Mouse (Mus musculus): Measurements from ENCODE around the gene Pdlim7.

Pdlim7 gene

DNA sequence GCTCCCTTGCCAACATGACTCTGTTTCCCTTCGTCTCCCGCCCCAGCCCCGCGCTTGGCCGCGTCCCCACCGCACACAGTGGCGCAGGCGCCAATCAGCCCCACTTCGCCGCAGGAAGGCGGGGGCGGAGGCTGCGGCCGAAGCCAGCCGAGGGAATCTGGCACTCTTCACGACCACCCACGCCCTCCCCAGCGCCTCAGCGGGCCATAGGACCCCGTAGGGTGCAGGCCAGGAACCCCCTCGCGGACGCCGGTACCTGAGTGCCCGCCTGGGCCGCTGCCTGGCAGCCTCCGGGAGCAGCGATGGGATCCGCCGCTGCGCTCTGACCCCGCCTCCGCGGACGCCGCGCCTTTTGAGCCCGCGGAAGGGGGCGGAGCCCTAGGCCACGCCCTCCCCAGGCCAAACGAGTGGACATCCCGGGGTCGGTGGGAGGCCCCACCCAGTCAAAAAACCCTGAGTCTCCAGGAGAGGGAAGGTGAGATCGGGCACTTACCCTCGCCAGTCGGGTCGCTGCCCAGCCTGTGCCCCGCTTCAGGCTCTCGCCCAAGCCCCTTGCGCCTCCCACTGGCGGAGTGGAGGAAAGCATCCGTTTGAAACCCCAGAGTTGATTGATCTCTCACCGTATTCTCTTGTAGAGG is at the start of gene Pdlim7:
TSS of gene Pdlim7 (minus strand) at position 566 of the 638 bp plus-strand sequence.
- DNase-seq (ENCODE audit: low read depth, low spot score), result peak; percentile 81

DNA sequence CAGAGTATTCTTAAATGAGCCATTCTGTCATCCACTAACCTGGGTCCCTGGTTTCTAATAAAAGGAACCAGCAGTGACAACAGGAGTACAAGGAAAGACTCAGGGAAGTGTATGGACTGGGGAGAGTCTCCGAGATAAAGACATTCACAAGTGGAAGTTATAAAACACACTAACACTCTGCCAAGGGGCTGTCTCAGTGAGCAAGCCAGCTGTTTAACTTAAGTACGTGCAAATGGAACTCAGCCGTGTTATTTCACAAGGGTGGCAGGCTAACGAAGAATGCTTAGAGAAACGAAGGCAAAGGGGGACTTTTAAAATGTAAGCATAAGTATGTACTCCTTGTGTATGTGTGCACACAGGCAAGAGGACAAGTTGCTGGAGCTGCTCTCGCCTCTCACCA is 44.0 kb upstream of the Pdlim7 start:
- DNase-seq (ENCODE audit: low read depth, low spot score), result peak; percentile 20

DNA sequence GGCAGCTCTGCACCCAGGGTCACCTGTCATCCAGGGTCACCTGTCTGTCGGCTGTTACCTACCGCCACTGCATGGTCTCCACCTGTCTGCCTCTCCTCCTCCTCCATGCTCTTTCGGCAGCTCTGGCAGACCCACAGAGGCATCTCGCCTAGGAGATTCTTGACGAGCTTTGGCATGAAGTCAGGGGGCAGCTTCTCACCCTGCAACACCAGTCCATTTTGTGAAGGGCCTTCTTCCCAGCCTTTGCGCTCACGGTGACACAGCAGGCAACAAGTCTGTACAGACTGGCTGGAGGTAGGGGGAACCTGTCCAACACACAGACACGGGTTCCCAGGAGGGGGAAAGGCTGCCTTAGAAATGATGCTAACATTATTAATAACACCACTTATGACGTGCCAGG is 42.4 kb upstream of the Pdlim7 start:
- no peak for DNase-seq (ENCODE audit: low read depth, low spot score)

DNA sequence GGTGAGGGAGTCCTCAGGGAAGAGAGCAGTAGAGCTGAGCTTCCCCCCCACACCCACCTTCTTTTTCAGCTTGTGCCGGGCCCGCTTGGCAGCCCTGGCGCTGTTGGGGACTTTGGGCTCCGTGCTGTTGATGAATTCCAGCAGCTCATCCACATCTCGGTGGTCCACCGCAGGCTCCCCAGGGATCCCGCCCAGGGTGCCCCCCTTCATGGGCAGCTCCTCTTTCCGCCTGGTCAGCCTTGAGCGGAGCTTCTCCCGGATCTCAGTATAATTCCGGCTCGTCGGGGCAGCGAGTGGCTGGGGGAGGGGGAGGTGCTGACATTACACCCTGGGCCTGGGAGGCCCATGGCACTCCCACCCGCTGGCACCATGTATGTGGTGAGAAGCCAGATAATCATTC is 35.6 kb upstream of the Pdlim7 start:
- no peak for DNase-seq (ENCODE audit: low read depth, low spot score)

DNA sequence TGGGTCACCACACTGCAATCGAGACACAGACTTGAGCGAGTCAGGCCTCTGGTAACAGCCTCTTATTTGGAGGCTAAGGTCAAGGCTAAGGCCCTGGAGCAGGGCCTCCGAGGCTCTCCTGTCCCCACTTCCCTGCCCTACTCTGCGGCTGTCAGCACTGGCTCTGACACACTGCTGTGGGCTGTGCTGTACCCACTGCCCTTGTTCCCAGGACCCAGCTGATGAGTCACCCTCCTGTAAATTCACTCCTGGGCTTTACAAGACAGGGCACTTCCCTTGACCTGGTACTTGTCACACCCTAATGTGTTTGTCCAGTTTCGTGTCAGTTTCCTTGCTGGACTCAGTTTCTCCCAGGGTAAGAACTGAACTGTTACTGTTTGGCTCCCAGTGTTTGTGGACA is 35.0 kb upstream of the Pdlim7 start:
- no peak for DNase-seq (ENCODE audit: low read depth, low spot score)

DNA sequence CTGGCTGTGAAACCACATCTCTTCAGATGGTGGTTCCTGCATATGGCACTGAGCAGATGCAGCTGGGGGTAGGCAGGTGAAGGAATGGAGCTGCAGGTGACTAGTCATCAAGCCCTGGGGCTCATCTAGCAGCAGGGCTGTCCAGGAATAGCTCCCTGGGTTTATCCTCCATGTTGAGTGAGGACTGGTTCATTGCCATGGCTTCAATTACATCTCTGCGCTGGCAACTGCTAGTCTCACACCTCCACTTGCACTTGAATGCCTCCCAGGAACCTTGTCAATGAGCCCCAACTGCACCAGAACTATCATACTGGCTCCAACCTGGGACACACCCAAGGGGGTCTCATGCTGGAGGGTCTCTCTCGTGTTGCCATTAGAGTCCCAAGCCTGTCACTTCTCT is 34.4 kb upstream of the Pdlim7 start:
- DNase-seq (ENCODE audit: low read depth, low spot score), result no peak

DNA sequence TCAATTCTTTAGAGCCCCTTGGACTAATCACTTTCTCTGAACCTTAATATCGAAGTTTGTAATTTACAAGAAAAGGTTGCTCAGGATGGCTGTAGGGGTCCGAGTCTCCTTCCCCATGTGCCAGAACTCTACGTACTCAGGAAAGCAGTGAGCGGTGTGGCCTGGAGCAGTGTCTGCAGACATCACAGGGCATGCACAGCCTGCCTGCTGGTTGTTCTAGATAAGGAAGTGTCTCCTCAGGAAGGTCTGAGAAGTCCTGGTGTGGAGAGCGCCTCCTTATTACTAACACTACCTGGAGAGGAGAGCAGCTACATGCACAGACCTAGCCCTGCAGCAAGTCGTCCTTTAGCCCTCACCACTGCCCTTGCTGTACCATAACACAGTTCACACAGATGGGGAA is 31.3 kb upstream of the Pdlim7 start:
- DNase-seq (ENCODE audit: low read depth, low spot score), result no peak

DNA sequence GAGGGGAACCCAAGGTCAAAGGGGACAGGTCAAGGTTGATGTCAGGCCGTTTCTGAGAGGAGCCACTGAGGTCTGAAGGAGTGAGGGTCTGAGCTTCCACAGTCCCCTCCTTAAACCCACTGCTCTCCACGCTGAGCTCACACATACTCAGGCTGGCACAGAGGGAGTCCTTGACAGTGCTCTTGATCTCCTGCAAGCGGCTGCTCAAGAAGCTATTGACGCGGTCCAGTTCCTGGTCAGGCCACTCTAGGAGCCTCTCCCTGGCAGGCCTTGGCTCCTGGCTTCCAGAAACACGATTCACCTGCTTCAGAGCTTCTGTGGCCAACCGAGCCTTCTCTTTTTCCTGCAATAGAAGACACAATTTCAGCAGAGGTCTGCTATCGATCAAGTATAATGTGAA is 30.0 kb upstream of the Pdlim7 start:
- no peak for DNase-seq (ENCODE audit: low read depth, low spot score)

DNA sequence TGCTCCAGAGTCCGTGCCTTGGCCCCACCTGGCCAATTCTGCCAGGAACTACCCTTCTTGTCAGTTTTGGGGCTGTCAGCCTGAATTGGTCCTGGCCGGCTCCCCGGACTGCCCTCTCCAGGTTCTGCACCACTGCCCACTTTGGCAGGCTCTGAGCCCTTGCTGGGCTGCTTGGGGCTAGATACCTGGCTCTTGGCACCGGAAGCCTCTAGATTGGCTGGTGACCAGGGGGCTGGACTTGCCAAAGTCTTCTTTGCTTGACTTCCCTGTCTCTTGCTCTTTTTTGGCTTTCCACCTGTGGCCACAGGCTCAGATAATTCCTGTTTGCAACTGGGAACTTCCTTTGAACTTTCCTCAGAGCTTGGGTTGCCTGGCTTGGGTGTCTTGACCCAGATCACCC is 29.4 kb upstream of the Pdlim7 start:
- DNase-seq (ENCODE audit: low read depth, low spot score), result no peak

DNA sequence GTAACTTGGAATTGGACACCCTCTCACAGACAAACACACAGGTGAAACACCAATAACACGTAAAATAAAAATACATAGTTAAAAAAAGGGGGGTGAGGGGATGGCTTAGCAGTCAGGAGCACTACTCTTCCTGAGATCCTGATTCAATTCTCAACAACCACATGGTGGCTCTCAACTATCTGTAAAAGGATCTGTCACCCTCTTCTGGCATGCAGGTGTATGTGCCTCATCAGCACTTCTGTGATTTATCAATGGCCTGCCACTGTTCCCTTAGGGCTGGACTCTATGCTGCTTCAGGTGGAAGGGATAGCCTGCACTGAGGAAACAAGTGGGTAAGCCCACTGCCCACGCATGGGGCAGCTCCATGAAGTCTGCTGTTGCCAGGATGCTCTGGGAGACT is 27.5 kb upstream of the Pdlim7 start:
- DNase-seq (ENCODE audit: low read depth, low spot score), result peak; percentile 22

DNA sequence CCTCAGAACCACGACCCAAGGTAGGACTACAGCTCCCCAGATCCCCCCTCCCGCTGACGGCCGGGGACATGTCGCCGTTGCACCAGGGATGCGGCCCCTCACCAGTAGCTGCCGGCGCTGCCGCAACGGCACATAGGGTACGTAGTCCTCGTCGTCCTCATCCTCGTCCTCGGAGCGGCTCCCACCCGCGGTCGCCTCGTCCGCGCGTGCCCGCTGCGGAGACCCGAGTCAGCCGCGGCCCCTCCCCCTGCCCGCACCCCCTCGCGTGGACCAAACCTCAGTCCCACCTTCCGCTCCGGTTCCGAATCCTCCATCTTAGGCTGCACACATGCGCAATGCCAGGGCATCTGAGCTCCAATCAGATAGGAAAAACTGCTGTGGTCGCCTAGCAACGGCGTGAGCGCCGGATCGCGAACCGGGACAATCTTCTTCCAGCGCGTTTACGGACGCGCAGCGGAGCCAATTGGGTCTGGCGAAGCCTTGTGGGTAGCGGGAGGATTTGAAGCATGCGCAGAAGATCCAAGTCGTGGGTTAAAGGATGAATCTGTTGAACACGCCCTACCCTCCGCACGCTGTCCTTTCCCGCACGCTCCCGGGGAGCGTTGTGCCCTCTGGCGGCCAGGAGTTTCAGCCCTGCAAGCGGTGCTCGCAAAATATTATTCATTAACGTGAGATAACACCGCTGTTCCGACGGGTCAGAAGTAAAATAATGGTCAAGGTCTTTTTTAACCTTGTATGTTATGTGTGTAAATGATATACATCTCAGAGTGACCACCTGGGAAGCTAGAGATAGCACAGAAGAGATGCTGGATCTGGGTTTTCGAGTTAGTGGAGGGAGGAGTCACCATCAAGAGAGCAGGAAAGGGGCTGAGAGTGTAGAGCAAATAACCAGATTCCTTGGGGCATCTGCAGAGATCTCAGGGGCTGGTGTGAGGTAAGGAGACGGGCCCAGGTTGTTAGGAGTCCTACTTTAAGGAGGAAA is 23.0 kb upstream of the Pdlim7 start, which contains the start of gene Ddx41:
TSS of gene Ddx41 (minus strand) at position 465 of the 982 bp plus-strand sequence.
- DNase-seq (ENCODE audit: low read depth, low spot score), result peak; percentile 100

DNA sequence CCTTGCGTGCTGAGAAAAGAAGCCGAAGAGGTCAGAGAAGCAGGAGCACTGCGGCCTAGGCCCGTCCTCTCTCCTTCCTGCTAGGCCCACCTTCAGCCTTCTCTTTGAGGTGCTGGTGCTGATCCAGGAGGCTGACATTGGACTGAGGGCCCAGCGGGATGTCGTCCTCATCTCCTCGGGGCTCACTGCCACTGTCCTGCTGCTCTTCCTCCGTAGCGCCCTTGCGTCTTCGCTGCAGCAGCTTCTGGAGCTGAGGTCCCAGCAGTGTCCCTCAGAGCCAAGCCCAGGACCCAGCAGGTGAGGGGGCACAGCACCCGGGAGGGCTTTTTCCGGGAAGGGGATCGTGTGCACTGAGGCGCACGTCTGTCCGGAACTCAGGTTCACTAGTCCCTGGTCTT is 22.3 kb upstream of the Pdlim7 start:
- DNase-seq (ENCODE audit: low read depth, low spot score), result no peak

DNA sequence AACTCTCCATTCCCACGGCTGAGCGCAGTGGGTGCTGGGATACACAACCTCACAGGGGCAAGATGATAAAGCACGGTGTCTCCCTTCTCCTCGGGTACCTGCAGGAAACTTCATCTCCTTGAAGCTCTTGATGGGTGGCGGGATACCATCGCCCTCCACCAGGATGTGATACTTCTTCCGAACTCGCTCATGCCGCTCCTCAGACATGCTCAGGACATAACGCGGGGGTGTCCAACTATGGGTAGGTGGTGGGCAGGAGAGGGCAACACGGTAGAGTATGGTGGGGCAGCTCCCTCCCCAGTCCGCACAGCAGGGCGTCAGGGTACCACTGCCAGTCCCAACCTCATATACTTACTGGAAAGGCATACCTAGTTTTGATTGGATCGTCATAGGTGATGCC is 21.7 kb upstream of the Pdlim7 start:
- no peak for DNase-seq (ENCODE audit: low read depth, low spot score)

DNA sequence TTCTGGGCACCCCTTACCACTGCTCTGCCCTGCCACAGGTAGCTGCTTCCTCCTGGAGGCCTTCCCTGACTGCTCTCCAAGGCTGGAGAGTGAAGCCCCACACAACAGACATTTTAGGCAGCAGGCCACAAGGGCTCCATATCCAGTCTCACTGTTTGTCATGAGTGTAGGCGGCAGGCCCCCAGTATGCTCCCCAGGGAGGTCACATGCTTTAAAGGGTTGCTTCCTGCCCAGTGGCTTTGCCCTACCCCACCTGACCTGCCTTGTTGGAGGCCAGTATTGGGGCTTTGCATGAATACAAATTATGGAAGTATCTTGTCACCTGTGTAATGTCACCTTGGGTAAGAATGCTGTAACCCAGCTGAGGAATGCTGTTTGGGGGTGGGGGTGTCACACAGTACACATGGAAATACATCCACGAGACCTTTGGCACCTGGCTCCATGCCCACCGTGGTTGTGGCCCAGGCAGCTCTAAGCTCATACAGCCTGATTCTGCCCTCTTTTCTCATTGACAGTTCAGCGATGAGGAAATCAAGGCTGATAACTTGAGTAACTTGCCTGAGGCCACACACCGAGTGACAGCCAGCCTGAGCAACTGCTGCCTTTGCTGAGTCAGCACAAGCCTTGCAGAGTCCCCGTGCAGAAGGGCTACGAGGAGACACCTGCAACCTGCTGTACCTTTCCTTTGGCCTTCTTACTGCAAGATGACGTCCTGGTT is 15.9 kb upstream of the Pdlim7 start, which contains the start of gene Dok3:
TSS of gene Dok3 (minus strand) at position 99 of the 718 bp plus-strand sequence.
- DNase-seq (ENCODE audit: low read depth, low spot score), result no peak

DNA sequence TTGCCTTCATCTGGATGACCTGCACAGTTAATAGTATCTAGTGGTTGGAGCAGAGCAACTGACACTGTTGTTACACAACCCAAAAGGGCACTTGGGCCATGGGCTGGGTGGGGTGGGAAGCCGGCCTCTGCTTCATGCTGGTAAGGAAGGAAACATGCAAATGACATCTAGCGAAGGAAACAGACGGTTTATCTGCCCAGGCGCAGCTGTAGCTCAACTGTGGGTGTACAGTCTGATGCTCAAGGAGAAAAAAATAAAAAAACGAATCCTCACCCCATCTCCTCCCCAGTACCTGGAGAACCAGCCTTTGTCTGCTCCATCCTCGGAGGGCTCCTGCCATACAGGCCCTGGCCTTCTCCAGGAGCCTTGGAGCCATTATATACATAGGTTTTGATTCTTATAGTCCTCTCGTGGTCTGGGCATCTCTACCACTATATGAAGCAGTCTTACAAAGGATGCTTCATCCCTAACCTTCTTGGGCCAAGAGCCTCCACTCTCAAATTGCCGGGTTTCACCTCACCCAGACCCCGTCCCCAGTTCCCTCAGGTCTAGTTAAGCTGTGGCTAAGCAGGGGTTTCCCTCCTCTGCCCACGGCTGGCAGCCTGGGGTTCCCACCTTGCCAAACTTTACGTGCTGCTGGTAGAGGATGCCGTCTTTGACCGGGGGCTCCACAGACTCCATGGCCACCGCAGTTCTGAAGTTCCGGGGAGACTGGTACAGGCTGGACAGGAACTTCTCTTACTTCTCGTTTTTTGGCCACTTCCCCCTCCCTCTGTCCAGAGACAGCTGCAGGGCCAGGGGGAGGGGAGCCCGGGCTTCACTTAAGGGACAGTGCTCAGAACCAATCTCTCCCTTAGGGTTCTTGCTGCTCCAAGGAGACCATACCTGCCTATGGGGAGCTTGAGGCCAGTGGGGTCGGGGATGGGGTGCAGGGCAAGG is 14.6 kb upstream of the Pdlim7 start:
- peak; percentile 54 for DNase-seq (ENCODE audit: low read depth, low spot score)

DNA sequence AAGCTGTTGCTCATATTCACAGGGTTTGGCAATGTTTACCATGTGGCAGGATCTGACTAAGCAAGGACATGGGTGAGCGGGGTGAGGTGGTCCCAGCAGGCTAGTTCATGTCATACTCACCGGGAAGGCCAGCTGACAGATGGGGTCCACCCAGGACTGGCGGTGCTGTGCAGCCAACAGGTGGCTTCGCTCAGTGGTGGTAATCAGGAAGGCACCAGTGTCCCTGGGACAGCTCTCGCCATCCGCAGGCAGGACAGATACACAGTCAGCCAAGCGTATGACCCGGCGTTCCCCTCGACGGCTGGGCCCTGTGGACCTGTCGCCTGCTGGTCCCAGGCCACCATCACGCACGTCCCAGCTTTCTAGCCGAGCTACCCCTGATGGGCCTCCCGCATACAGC is 13.7 kb upstream of the Pdlim7 start:
- no peak for DNase-seq (ENCODE audit: low read depth, low spot score)

DNA sequence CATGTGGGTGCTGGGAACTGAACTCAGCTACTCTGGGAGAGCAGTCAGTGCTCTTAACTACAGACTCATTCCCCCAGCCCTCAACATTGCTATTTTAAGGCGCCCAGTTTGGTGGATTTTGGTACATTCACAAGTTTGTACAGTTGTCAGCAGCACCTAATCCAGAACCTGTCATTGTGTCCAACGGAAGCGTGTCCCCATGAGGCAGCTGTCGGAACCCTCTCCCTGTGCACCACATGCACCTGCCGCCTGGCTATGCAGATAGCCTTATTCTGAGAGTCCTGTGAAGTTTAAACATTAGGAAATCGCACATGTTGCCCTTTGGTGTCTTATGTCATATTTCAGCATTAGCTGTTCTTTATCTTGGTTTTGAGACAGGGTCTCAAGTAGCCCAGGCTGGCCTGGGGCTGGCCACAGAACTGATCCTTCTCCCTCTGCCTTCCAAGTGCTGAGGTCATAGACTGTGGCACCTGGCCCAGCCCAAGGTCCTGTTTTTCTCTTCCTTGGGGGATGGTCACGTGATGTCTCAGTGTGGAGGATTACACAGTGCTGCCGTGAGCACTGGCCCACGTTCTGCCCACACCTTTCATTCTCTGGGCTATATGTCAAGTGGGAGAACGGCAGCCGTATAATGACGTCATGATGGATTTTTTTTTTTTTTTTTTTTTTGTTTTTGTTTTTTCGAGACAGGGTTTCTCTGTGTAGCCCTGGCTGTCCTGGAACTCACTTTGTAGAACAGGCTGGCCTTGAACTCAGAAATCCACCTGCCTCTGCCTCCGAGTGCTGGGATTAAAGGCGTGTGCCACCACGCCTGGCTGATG is 12.5 kb upstream of the Pdlim7 start:
- DNase-seq (ENCODE audit: low read depth, low spot score), result no peak

DNA sequence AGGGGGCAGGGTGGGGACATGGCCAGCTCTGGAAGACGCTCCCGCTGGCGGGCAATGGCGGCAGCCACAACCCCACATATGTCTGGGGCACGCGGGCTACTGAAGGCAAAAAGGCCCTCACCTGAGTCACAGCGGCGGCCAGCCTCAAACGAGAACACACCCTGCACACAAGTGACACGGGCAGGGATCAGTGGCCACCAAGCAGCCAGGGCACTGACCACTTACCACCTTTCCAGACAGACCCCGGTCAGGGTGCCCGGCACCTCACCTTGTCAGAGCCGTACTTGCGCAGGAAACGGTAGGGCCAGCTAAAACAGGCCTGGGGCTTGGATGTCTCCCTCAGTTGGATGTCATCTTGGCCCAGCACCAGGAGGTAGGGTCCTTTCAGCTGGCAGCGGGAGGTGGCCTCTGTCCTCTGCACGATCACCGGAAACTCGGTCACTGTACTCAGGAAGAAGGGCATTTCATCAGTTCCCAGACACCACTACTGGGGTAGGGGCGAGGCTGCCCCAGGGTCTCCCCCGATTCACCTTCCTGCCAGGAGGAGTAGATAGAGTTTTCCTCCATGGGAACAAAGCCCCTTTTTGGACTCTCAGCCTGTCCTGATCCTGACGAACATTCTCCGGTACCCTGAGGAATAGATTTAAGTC is 10.6 kb upstream of the Pdlim7 start:
- DNase-seq (ENCODE audit: low read depth, low spot score), result no peak

DNA sequence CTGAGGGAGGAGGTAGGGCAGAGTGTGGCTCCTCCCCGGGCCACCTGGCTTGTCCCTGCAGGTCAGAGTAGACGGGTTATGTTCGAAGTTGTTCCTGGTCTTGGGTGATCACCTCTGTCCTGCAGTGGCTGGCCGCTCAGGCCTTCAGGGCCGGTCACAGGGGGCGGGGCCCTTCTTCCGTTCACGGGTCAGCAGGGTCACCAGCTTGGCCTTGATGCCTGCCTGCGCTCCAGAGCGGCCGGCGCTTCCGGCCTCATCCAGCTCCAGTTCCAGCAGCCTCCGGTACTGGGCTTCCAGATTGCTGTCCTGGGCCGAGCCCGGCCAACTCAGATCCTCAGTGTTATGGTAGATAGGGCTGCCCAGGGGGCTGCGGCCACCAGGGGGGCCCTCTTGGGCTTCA is 9.8 kb upstream of the Pdlim7 start:
- no peak for DNase-seq (ENCODE audit: low read depth, low spot score)

DNA sequence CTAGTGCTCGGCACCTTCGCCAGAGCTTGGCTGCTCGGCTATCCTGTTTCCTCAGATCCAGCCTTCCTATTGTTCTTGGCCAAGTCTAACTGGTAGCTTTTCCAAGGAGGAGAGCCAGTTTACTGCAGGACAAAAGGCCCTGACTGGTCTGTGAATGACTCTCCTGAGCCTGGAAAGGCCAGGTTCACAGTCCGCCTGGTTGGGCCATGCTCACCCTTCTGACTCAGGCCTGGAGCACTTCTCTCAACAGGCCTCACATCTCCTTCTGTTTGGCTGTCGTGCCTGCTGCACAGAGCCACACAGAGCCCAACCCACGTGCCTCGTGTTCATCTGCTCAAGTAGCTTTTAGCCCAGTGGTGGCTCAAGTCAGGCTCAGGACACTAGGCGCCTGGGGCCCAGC is 9.3 kb upstream of the Pdlim7 start:
- DNase-seq (ENCODE audit: low read depth, low spot score), result no peak
